Mouse (Mus musculus) heart, adult 2 months (tissue): ENCODE measurements around the gene Tcf7l2.

Source experiments
- CTCF ChIP-seq: fragments of 200-600 bp; IDR thresholded peaks from 2 replicates; pipeline ENCODE4 v1.8.1; 2022; ENCODE audit warnings: antibody characterized with exemption, mild to moderate bottlenecking, moderate library complexity
- POLR2A ChIP-seq: fragments of 200-500 bp; IDR thresholded peaks from 2 replicates; pipeline ENCODE4 v1.6.1; 2011; ENCODE audit warnings: mild to moderate bottlenecking, low read depth, low read length, control low read depth; ENCODE audit not compliant: insufficient read depth

DNA sequence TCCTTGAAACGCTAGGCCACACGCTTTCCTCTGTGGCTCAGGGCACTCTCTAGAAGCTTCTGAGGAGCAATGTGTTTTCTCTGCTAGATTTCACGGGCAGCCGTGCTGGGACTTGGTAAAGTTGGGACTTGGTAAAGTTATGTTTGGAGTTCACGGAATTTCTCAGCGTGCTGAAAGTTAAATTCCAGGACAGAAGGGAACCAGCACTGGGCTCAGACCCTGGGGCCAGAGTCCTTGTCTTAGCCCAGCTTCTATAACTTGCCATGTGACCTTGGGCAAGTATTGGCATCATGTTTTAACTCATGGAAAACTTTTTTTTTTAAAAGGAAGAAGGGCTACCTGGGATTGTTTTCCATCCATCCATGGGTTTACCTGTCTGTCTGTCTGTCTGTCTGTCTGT is 104.6 kb downstream of the Tcf7l2 start:
- TF ChIP-seq CTCF (no peak), POLR2A (no peak)
